Mouse (Mus musculus) urinary bladder, adult 2 months (tissue): Measurements from ENCODE around the gene Sipa1l2. TPM values are rescaled to one million over a fixed set of nuclear protein-coding genes. Genes with fewer than 3 reads are reported as not detected.
"Not testable (repeated sequence)": the region's sequence is repeated elsewhere in the genome, so short reads cannot be mapped to it uniquely, and the experiment has no call there.

Source experiments
- DNase-seq: peaks from one replicate; pipeline ENCODE4 v3.0.0; 2022; ENCODE audit warnings: low spot score
- polyA plus RNA-seq: library from polyadenylated mRNA; depleted of rRNA; stranded (reverse); fragments of >200 nt; gene quantifications from 2 replicates; pipeline ENCODE4 v1.2.3, GENCODE M21; 2012

The Sipa1l2 gene
- polyA plus RNA-seq, 1 experiment: 16.7 TPM

DNA sequence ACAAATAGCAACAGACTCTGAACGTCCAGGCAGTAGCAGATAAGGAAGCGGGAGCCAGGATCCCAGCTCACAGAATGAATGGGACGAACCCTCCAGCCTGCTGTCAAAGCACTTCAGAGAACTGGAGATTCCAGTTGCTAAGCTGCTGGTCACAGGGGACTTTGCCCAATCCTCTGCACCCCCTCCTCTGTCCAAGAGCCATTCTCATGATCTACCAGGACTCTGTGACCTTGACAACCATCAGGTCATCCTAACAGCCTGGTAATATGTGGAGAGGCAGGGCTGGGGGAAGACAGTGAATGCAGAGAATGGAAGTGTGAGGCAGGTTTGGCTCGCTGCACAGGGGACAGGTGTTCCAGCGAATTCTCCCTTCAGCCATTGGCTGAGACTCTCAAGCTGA is 163.2 kb downstream of the Sipa1l2 start:
- DNase-seq: no peak

DNA sequence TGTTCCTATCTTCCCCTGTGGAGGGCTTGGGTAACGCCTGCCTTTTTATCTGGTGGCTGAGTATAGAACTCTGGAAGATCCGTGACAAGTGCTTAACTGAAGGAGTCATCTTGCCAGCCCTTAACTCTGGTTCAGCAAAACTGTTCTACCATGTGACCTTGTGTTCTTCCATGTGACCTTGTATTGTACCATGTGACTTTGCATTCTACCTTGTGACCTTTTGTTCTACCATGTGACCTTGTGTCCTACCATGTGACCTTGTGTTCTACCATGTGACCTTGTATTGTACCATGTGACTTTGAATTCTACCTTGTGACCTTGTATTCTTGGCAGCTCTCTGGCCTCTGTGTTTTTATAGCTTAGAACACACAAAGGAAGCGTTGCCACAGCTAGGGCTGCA is 168.3 kb downstream of the Sipa1l2 start:
- DNase-seq: no peak

DNA sequence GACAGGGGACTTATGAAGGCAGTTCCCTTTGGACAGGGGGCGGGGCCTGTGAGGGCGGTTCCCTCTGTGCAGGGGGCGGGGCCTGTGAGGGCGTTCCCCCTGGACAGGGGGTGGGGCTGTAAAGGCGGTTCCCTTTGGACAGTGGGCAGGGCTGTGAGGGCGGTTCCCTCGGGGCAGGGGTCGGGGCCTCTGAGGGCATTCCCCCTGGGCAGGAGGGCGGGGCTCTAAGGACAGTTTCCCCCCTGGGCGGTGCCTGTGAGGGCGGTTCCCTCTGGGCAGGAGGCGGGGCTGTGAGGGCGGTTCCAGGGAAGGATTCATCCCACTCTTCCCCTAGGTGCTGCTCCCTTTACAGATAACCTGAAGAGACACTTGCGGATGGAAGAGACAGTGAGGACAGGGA is 171.6 kb downstream of the Sipa1l2 start:
- DNase-seq: no peak

DNA sequence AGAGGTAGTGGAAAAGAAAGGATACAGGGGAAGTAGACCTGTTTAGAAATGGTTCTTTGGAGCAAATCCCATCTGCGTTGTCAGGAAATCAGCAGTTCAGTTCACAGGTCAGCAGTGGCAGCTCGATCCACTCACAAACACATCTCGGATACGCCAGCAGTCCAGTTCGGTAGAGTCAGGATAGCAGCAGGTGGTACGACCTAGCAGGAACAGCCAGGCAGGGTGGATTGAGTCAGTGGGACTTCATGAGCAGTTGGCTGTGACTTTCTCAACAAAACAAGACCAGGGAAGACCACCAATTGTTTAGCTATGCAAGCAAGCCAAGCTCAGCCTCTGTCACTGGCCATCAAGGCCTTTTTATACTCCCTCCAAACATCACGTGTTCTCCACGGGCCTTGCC is 173.9 kb downstream of the Sipa1l2 start:
- not testable (repeated sequence) for DNase-seq

DNA sequence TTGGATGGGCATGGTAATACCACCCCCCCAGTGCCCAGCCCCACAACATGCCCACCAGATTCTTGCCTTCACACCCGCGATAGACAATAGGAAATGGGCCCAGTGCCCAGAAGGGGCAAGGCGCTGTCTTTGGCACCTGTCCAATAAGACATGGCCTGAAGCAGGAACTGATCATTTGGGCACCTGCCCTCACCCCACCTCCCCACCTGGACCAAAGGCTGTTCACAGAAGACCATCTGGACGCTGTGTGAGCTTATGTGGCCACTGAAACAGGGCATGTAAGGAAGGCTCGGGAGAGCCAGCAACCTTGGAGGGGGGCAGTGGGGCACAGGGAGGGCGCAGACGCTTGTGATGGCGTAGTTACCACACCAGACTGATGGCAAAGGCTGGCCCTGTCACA is 174.6 kb downstream of the Sipa1l2 start:
- no peak for DNase-seq

DNA sequence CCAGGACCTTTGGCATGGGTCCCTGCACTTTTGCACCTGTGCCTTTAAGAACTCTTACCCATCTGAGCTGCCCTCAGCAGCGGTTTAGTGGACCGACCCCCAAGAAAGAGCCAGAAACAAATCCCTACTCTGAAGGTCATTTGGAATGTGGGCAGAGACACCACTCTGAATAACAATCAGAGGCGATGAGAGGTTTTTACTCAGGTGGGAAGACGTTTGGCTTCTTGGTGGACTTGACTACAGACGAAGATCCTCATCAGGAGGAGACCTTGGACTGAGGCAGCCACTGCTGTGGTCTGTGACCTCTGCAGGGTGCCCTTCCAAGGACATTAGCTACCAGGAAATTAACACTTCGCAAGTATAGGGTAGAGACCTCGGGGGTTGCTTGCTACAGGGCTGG is 177.9 kb downstream of the Sipa1l2 start:
- DNase-seq: no peak

DNA sequence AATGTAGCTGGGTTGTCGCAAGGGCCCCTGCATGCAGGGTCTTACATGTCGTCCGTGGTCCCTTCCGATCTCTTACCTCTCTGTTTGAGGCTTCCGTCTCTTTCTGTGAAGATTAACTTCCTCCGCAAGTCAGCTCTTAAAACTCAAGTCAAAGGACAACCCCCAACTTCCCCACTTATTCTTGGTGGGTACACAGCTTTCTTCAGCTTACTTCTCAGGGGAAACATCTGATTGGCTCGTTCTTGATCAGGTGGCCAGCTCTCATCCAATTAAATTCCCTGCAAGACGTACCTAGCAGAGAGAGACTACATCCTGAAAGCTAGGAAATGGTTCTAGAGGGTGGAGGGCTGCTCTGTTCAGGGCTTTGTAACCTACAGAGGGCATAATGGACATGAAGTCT is 178.3 kb downstream of the Sipa1l2 start:
- DNase-seq: no peak

DNA sequence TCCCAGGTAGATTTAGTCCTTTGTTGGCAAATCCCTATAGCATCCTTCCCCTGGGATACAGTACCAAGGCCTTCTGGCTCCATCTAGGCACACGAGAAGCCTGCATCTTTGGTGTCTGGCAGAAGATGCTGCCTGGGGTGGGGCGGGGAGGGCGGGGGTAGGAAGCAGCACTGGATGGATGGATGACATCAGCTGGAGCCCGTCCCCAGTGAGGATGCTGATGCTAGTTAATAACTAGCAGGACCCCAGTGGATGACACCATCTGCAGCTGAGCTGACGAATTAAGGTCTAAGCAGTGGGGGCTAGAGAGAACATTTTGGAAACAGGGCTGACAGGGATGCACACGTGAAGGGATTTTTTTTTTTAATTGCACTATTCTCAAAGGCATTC is 179.1 kb downstream of the Sipa1l2 start:
- no peak for DNase-seq

DNA sequence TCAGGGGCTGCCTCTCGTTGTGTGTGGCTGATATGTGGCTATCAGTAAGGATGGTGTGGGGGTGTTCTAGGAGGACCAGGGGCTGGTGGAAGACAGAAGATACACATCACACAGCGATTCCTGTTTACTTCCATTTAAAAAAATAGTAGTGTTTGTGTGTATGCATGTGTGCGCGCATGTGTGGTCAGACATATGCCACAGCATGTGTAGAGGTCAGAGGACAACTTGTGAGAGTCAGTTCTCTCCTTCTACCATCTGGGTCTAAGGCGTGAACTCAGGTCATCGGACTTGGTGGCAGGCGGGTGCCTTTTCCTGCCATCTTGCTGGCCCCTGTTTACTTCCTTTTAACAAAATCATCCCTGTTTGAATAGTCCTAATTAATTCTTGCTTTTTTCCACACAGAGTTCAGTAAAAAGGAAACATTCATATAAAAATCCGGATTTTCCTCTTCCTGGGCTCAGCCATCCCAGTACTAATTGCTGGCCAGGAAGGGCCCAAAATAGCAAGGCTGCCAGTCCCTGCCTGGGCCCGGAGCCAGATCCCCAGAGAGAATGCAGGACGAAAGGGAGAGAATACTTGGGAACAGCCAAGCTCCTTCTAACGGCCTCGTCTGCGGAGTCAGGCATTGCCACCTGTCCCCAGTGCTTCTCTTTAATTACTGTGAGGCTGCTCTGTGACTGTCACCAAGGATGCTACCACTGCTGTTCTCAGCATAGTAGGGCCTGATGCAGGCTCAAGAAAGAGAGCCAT is 179.7 kb downstream of the Sipa1l2 start:
- no peak for DNase-seq

DNA sequence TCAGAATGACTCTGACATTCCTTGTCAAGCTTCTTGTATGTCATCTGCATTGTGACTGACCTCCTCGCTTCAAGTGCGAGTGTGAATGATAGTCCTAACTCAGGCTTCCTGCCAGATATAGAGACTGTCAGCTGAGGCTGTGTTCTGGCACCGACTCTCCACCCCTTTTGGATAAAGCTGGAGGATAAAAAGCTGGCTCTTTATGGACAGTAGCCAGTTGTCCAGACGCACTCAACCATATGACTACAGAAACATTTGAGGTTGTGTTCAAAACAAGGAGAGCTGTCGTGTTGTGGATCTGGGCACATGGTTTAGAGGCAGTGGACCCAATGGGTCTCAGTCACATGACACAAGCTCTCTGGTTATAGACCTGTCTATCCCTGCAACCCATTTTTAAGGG is 180.3 kb downstream of the Sipa1l2 start:
- no peak for DNase-seq

DNA sequence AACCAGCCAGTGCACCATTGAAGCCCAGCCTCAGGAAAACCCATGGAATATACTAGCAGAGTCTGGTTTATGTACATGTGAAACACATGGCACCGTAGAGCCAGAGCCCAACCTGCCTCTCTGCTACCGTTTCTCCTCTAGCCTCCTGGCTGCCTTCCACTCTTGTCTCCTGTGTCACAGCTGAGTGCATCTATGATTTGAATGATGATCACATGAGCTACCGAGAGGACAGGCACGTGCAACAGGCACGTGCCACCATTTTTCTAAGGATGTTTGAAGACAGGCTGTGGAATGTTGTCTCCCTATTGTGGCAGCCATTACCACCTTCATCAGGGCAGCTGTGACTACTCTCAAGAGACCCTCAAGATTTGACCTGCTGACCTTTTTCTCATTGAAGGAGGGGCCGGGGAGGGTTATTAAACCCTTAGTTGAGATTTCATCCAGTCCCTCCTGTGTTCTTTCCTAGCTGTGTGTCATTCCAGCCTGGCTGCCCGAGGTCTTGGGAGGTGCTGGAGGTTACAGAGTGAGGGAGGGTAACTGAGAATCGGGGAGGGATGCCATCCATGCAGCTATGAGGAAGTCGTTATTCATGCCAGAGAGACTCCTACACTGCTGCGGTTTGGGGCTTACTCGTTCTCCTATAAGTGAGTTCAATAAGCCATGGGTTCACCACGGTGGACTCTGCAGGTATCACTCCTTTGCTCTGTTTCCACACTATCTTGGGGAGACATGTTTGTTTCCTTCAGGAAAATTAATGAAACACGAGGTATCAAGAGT is 181.0 kb downstream of the Sipa1l2 start:
- no peak for DNase-seq

DNA sequence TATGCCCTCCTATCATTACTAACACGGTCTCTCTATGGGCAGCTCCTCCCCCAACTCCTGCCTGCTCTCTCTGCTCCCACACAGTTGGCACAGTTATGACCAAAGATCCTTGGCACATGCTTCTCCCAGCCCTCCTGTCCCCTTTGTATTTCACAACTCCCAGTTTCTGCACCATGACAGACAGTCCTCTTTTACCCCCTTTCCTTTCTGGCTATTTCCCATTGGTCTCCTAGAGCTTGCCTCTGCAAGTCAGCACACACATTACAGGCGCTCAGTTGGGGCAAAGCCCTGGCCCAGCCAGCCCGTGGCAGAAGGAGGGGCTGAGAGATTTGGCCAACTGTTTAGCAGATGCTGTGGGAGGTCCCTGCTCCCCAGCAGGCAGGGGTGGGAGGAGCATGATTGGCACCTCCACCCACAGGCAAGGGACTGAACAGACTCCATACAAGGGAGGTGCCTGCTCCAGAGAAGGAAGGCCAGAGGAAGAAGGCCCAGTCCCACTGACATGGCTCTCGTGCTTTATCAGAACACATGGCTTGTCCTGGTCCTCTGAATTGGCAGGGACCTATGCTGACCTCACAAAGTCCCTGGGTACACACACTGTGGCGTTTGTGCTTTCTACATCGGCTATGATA is 184.0 kb downstream of the Sipa1l2 start:
- DNase-seq: no peak

DNA sequence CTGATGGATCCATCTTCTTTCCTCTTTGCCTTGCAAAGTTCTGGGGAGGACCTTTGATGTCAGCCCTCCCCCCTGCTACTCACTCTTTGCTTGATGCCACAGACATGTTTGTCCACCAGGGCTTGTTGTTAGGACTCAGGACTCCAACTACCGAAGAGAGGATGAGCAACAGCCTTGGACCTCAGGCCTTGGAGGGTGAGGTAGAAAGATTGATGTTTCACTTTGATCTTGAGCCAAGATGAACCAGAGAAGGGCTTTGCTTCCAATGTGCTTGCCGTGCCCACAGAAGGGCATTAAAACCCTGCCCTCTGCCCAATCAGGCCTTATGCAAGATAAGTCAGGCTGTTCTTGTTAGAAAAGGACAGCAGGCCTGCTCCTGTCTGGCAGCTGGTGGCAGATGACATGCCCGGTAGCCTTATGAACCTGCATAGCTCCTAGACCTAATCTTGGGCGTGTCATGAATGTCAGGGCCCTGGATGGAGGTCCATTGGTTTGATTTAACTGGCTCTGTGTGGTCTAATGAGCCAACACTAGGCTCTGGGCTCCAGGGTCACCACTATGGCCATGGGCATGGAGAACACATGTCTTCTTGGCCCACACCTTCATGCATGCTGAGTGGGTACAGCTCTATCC is 184.9 kb downstream of the Sipa1l2 start:
- no peak for DNase-seq

DNA sequence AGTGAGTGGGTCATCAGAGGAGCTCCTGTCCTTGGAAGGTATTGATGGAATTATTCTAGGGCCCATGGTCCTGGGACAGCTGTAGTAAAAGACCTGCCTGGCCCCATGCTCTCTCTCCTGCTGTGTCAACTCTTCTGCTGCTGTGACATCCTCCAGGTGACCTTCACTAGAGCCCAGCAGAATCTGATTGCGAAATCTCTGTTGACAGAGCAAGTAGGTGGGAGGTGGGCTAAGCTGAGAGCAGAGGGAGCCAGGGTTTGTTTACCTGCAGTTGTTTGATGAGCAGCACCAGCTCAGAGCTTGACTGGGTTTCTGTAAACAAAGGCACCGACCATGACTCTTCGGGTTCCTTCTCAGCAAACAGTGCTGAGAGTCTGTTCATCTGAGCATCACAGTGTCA is 187.9 kb downstream of the Sipa1l2 start:
- no peak for DNase-seq

DNA sequence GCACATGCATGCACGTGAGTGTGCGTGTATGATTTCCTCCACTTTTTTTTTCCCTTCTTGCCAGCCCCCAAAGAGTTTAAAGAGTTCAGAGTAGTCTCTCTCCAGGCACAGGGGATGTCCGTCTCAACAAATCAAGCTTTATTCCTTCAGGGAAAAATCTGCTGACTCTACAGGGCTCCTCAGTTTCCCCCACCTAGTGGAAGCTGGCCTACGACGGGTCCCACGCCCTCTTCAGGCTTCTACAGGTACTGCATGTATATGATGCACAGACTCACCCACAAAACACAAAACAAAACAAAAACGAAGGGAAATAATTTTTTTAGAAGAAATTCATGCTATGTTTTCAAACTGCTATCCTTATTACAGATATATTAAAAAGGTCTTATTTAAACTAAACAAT is 189.7 kb downstream of the Sipa1l2 start:
- DNase-seq: no peak

DNA sequence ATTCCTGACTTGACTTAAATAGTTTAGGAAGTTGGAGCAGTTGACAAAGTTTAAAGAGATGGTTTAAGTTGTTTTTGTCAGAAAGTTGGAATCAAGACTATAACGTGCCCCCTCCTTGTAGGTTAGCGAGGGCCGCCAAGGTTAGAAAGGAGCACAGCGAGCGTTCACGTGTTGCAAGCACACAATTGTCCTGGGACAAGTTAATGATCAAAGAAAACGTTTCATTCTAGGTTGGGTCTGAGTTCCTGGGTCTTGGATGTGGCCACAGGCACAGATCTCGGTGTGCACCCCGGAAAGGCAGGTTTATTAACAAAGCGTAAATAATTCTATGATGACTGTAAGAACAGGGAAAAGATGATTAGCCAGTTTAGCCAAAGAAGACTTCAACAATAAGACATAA is 190.5 kb downstream of the Sipa1l2 start:
- no peak for DNase-seq

DNA sequence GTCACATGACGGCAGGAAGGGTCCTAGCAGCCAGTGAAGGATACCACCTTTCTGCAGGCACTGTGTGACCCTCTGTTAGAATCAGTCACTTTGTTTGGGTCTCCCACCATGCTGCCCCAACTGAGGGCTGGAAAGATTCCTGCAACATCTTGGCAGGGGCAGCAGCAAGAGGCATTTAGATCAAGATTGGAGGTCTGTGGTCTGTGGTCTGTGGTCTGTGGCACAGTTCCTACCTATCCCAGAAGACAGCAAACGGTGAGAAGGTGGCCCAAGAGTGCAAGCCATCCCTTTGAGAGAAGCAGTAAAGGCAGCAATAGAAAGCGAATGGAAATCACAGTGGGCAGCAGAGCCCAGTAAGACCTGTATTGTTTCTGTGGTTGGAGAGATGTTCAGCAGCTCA is 191.9 kb downstream of the Sipa1l2 start:
- no peak for DNase-seq

DNA sequence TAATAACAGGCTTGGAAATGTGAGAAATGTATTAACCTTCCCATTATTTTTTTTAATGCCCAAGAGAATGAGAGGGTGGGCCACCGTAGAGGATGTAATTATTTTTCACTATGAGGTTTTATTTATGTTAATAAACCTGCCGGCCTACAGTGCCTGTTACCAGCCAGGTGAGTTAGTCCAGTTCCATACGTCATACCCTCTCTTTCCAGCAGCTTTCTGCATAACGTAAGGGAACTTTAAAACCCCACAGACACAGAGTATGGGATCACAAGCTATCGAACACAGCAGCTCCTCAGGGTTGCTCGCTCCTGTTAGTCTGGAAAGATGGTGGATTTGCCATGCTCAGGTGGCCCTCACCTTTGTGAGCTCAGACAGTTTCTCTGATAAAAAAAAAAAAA is 193.2 kb downstream of the Sipa1l2 start:
- no peak for DNase-seq

DNA sequence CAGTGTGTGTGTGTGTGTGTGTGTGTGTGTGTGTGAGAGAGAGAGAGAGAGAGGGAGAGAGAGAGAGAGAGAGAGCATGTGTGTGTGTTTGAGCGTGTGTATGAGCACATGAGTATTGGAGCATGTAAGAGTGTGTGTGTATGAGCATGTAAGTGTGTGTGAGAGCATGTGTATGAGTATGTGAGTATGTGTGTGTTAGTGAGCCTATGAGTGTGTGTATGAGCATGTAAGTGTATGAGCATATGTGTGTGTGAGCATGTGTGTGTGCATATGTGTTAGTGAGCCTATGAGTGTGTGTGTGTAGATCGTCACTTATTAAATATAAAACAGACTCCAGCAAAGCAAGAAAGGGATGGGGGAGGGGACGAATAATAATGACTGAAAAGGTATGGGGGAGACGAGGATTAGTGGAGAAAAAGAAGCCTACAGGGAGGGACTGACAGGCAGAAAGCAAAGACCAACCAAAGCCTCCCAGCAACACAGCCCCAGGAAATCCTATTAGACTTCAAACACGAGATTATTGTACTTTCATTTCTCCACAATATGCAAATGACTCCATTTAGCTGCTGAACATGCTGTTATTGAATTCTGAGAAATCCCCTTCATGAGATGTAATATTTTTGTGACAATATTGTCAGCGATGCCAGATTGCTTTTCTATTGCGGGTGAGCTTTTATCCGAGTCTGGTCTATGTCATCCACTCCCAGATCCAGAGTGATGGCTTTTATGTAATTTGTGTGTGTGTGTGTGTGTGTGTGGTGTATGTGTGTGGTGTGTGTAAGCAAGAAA is 193.8 kb downstream of the Sipa1l2 start:
- DNase-seq: no peak

DNA sequence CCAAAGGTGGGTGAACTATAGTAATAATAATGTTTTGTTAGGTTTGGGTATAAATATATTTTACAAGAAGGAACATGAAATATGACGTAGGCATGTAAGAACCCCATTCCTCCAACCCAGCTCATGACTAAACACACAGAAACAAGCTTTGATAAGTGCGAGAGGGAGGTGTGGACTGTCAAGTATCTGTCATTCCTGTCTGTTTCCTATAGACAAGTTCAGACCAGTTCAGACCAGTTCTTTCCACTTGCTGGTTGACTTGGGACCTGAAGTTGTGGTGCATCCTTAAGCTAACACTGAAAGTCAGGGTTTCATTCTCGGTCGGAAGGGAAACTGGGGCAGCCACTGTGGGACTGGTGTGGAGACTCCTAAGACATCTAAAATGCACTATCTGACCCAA is 197.0 kb downstream of the Sipa1l2 start:
- DNase-seq: no peak

DNA sequence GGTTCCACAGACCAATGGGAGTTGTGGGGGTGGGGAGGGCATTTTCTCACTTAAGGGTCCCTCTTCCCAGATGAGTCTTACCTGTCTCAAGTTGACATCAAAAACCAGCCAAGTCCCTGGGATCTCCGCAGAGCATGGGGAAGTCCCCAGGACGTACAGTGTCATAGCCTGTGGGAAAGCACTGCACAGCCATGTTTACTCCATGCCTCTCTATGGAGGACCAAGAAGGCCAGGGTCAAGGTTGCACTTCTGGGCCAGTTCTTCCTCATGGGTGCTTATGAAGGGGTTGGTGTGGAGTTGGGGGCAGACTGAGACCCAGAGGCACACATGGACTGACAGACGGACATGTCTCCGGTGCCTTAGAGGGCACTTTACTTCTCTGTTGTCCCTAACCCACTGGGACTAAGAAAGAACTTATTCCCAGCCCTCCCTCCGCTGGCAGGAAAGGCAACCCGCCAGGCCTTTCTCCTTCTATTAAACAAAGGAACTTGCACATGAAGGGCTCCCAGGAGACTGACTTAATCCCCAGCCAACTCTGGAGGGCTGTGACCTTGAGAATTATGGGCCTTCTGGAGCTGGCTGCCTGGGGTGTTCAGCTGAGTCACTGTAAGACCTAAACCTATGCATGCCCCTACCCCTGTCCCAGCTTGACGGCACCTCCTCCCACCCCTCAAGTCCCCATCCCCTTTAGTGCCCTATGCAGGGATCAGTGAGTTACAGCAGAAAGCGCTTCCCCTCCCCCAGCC is 199.9 kb downstream of the Sipa1l2 start:
- DNase-seq: no peak
